Mouse (Mus musculus) ES-E14 (cell line): ENCODE data around the gene 4933424G06Rik.

Source experiments
- CHD2 ChIP-seq: IDR thresholded peaks from 2 replicates; pipeline ENCODE4 v1.6.1; 2014; ENCODE audit warnings: mild to moderate bottlenecking, low read depth, low read length, inconsistent platforms
- HCFC1 ChIP-seq: IDR thresholded peaks from 2 replicates; pipeline ENCODE4 v1.6.1; 2012; ENCODE audit warnings: low read length, inconsistent platforms, borderline replicate concordance; ENCODE audit not compliant: insufficient read depth
- MAFK ChIP-seq: IDR thresholded peaks from 2 replicates; pipeline ENCODE4 v1.6.1; 2014; ENCODE audit warnings: mild to moderate bottlenecking, low read depth, low read length, inconsistent platforms; ENCODE audit not compliant: insufficient read depth
- ZC3H11A ChIP-seq: IDR thresholded peaks from 2 replicates; pipeline ENCODE4 v1.6.1; 2012; ENCODE audit warnings: low read depth, mild to moderate bottlenecking, inconsistent platforms, low read length, borderline replicate concordance

DNA sequence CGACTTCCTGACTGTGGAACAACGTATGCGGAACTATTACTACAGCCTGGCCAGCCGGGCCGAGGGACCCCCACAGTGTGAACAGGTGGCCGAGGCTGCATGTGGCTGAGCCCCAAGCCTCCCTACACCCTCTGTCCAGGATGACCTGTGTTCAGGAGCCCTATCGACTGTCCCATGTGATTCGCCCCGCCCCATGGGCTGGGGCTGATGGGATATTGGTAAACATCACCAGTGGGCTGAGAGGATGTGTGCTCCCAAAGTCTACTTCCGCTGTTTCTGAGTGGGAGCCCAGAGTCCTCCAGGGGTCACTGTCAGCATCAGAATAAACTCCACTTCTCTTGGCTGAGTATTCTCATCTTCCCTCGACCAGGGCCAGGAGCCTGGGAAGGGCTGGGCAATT, 72.5 kb downstream of the 4933424G06Rik start:
- TF ChIP-seq ZC3H11A (no peak), CHD2 (no peak), MAFK (no peak), HCFC1 (no peak)
